Mouse (Mus musculus) skeletal muscle tissue, postnatal 0 days (tissue): ENCODE results near the gene Wnt3. TPM values are rescaled to one million over a fixed set of nuclear protein-coding genes. Genes with fewer than 3 reads are reported as not detected.

Experiments
- polyA plus RNA-seq: library from polyadenylated mRNA; unstranded; fragments of >200 nt; fragmentation: Nextera tagmentation; extraction: Ambion mirVana; gene quantifications from 2 replicates; pipeline ENCODE4 v1.2.1, GENCODE M21; 2015

Gene Wnt3
- 0.08 and 0.60 TPM in 2 replicates for polyA plus RNA-seq

GRCm38 (mm10) chr11:103773387-103774227 is at the start of gene Wnt3:
Wnt3 (plus strand) TSS chr11:103774150.

GRCm38 (mm10) chr11:103749306-103750089 is 24.5 kb upstream of the Wnt3 start, which contains the start of gene Wnt9b:
Wnt9b (minus strand) TSS chr11:103749821.

Other genes with a start within 250 kb of the Wnt3 start
- gene Gm884, start 153.0 kb upstream of the Wnt3 start, polyA plus RNA-seq: not detected in 2 replicates
- gene Lyzl6, start 135.3 kb upstream of the Wnt3 start, polyA plus RNA-seq: not detected in 2 replicates
- 0.14 and 0.30 TPM in 2 replicates for gene Rprml, start 124.6 kb upstream of the Wnt3 start, polyA plus RNA-seq
- gene Gosr2, start 76.3 kb upstream of the Wnt3 start, polyA plus RNA-seq: 58.6 and 64.2 TPM in 2 replicates
- gene Wnt9b, start 24.3 kb upstream of the Wnt3 start, polyA plus RNA-seq: not detected in 2 replicates
- gene Nsf, start 179.9 kb downstream of the Wnt3 start, polyA plus RNA-seq: 15.9 and 17.0 TPM in 2 replicates
- gene Arf2, start 192.6 kb downstream of the Wnt3 start, polyA plus RNA-seq: 21.1 and 26.0 TPM in 2 replicates